Mouse (Mus musculus) kidney, adult 9 months (tissue): Measurements from ENCODE around the gene Tspan12.
A peak's percentile ranks its signal among the peaks of the same experiment; 100 is the strongest.
"Not testable (repeated sequence)": the region's sequence is repeated elsewhere in the genome, so short reads cannot be mapped to it uniquely, and the experiment has no call there.

Experiments used
- DNase-seq: peaks from one replicate; pipeline ENCODE4 v3.0.0; 2022

Tspan12 gene

DNA sequence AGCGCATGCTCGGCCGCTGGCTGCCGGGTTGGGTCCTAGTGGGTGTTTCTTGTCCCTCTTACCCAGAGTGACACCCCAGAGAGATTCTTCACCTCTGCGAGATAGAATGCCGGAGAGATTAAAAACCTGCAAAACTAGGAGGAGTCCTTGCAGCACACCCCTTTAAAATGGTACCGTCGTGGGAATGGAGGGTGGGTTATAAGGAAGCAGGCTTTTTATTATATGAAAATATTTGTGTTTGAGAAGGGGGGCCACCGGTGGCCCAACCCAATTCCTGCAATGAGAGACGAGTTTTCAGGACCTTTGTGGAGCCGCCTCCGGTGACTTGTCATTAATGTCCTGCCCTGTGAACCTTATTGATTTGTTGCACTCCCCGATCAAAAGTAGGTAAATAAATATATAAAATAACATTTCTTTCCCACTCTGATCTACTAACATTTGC is at the start of gene Tspan12:
Gene Tspan12 (minus strand): TSS at position 172 of the 442 bp plus-strand sequence.
- no peak for DNase-seq

DNA sequence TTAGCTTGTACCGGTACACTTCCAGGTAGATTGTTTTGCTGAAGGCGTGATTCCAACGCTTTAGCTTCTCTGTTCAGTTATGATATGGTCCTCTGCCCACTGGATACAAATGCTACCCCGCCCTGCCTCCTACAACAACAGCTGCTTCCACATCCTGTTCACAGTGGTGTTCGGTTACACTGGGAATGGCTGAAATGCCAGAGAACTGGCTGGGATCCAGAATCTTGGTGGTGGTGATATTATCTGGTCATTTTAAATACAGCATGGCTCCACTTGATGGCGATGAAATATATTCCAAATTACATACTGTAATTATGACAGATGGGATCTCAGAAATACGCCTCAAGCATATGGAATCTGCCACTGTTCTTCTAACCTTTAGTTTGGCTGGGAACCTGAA is 42.1 kb upstream of the Tspan12 start:
- peak; percentile 62 for DNase-seq

DNA sequence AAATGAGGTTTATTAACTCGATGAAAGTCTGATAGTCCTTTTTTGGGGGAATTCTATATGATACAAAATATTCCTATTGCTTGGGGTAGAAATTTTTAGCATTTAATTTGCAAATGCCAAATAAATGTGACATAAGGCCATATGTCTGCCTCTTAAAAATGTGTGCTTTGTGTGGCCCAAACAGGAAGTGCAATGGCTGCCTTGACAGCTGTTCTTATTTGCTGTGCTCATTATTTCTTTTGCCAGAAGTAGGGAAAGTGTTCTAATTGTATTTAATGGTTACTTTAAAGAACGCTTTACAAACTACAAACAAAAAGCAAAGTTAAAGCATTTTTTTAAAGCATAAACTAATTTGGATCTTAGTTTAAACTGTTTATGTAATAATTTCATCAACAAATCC is 36.8 kb upstream of the Tspan12 start:
- no peak for DNase-seq

DNA sequence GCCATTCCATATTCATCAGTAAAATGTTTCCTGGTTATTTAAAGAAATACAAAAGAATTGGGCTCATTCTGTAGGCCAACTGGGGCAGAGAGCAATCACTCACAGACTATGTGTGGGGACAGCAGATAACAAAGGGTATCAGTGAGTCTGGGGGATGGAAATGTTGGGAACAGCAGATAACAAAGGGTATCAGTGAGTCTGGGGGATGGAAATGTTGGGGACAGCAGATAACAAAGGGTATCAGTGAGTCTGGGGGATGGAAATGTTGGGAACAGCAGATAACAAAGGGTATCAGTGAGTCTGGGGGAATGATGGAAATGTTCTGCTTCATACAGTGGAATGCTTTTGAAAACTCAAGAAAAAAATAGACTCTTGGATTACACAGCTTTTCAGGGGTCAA is 35.7 kb upstream of the Tspan12 start:
- DNase-seq: not testable (repeated sequence)

DNA sequence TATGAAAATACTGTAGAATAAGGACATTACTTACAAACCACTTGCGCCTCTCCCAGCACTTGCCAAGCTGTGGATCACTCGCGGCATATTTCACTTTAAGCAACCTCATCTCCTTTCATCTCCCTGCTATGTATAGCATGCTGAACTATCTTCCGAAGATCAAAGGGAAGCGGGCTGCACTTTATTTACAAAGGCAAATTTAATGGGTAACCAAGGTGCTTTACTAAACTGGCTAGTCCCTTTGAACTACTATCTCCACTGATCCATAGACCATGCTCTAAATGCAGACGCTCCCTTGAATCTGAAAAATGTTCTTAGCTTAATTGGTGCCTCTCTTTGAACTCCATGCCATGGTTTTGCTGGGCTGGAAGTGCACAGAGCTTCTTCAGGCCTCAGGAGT is 27.2 kb upstream of the Tspan12 start:
- no peak for DNase-seq

DNA sequence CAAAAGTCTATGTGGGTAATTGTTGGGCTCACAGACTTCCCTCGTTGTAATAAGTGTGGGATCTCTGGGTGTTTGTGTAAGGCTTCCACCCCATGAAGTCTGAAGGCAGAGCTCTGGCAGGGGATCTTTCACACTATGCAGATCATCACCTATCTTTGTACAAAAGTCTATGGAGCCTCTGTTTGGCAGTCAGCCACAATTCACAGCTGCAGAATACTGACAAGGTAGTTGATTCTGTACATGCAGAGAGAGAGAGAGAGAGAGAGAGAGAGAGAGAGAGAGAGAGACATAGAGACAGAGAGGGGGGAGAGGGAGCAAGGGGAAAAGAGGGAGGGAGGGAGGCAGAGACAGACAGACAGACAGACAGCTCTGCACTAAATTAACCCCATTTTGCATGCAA is 15.0 kb upstream of the Tspan12 start:
- no peak for DNase-seq

DNA sequence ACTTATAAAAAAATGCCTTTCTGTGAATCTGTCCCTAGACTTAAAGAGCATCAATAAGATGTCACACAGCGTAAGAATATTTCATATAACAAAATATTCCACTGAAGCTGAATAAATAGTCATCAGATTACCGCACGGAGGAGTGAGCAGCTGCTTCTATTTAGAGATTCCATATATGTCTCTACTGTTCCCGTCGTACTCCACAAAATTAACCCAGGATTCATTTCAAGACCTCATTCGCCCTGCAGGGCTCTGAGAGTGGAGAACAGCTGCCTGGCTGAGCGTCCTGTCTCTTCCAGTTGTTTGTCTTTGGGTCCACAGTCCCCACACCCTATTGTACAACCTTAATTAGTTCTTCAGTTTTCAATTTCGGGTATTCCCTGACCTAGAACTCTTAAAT is 11.9 kb upstream of the Tspan12 start:
- no peak for DNase-seq

DNA sequence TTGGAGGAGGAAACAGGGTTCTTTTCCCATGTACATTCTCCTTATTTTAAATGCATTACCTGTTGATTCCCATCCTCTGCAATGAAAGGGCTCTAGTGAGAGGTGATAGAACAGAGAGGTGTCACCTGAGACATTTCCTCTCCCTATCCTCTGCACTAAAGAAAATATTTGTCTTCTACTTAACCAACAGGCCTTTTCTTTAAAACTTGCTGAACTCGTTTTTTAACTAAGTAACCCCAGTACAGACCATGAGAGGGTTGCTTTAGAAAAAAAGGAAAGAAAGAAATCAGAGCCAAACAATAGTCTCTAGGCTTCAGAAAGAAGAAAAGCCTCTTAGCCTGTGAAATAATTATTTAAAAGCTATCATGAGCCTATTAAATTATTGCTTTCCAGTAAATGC is 11.2 kb upstream of the Tspan12 start:
- no peak for DNase-seq

DNA sequence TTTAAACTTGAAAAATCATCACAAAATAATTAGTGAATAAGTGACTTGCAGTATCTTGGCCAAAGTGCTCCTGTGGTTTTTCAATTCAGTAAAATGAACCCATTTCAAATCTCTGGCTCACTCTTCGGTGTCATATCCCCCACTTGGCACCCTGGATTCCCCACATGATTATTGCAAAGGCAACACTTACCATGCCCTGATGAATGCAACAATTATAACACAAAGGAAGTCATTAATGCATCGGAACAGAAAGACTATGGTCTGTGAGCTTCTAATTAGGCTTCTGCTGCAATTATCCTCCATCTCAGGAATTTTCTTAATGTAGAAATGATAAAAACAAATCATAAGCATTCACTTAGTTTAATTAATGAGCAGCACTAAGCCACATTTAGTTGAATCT is 9.0 kb upstream of the Tspan12 start:
- DNase-seq: no peak

DNA sequence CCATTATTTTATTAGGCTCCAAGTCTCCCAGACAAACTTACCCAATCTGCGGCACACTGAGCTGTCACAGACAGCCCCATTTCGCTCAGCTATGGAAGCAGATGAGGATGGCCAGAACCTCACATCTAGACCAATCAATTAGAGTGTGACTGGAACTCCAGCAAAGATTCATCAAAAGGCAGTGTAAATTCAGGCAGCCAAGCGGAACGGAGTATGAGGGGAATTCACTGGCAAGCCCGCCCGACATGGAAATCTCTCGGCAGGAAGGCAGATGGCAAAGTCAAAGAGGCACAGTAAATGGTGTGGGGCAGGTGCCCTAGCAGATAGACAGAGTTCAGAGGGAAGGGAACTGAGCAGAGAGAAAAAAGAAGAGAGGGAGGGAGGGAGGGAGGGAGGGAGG is 5.5 kb upstream of the Tspan12 start:
- DNase-seq: peak; percentile 31

DNA sequence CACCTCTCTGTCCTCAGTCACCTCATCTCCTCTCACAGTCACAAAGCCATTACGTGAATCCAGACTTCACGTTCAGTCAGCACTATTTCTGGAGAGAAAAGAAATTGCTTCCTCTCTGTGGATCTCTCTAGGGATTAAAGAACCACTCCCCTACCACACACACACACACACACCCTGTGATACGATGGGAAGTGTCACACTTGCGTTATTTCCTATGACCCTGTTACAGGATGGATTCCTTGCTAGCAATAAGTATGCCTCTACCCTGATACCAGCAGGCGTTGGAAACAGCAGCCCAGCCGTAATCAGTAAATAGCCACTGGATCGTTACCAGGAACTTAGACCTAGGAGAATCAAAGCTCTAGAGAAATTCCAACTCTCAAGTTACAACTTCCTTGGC is 3.6 kb upstream of the Tspan12 start:
- peak; percentile 62 for DNase-seq

DNA sequence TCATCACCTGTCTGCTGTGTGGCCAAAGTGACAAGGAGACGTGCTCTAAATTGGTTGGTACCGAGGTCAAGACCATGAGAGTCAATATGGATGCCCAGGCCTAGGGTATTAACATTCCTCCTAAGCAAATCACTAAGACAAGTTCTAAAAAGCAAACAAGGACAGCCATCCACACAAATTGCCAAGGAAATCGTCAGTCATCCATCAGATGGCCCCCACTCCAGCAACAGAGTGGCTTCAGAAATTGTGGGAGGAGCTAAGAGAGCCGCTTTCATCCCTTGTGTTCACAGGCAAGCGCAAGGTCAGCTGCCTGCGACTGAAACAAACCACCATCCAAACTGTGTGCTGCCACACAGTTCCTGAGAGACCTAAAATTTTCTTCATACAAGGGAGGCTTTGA is 1.0 kb upstream of the Tspan12 start:
- no peak for DNase-seq

DNA sequence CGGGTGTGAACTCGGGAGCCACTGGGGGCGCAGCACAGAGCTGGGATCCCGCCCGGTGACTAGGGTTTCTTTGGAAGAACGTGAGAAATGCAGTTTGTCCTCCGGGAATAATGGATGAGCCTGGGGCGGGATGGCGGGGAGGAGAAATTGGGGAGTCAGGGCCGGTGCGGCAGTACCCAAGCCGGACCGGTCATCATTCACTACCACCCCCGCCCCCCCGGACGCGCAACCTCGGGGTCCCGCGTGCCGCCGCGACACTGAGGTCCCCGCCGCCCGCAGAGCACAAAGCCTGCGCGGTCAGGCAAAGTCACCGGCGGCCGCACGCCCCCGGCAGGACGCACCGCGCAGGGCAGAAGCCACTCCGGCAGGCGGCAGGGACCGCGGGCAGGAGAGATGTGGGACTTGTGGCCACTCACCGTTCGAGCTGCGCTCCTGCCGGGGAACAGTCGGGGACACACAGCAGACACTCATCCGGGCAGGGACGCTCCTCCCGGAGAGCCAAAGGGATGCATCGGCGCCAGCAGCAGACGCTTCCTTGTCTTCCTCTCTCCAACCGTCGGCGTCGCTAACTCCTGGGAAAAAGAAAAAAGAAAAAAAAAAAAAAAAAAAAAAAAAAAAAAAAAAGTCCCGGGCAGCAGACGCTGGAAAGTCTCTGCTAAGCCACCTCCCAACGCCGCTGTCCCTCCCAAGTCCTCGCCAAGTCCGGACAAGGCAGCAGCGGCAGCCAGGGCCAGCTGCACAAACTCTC is 545 bp downstream of the Tspan12 start:
- DNase-seq: peak; percentile 77

DNA sequence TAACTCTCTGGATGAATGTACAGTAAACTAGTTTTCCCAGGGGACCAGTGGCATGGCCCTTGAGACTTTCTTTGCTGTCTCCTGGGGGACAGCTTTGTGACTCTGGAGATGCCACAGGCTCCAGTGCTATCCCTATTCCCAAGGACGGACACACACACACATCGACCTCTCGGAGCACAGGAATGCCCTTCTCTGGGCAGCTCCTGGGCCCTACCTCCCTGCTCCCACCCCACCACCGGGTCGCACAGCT is 1.0 kb downstream of the Tspan12 start:
- DNase-seq: no peak

DNA sequence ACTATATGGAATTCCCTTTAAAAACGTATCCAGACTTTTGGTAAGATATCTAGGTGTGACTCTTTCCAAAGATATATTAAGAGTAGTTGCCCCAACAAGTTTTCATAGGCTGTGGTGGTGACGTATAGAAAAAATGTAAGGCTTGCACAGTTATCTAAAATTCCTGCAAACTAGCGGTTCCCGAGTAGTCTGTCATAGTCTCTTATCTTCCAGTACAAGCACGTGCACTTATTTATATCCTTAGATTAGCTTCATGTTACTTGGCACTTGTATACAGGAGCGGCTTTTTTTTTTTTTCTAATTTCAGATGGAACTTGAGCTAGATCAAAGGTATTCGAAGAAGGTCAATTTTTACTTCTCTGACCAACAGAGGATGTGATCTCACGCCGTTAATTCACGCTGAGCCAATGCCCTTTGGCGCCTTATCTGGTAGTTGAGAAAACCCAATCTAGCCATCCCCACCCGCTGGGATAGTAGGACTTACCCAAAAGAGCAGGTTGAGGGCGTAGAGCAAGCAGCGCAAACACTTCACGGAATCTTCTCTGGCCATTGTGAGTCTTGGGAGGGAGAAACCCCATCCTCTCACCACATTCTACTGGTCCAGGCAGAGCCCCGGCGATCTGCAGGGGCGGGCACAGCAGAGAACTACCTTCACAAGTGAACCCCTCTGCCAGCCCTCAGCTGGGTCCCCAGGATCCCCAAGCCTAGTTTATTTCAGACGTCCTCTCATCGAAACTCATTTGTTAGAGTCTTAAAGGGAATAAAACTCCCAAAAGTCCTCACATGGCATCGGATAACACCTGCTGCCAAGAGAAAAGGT is 1.6 kb downstream of the Tspan12 start:
- DNase-seq: peak; percentile 30

DNA sequence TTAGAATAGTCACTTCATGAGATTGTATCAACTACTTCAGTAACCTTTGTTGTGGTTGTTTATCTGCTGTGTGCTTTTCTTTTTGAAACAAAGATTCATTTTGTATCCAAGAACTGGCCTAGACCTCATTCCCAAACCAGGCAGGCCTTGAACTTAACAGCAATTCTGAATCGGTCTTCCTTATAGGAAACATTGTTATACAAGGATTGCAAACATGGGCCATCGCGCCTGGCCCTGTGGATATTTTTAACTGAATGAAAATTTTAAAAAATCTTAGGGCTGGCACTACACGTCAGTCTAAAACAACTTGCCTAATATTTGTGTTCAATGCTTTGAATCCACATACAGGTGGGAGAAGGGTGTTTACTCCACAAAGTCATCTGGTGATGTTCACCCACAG is 3.5 kb downstream of the Tspan12 start:
- no peak for DNase-seq

DNA sequence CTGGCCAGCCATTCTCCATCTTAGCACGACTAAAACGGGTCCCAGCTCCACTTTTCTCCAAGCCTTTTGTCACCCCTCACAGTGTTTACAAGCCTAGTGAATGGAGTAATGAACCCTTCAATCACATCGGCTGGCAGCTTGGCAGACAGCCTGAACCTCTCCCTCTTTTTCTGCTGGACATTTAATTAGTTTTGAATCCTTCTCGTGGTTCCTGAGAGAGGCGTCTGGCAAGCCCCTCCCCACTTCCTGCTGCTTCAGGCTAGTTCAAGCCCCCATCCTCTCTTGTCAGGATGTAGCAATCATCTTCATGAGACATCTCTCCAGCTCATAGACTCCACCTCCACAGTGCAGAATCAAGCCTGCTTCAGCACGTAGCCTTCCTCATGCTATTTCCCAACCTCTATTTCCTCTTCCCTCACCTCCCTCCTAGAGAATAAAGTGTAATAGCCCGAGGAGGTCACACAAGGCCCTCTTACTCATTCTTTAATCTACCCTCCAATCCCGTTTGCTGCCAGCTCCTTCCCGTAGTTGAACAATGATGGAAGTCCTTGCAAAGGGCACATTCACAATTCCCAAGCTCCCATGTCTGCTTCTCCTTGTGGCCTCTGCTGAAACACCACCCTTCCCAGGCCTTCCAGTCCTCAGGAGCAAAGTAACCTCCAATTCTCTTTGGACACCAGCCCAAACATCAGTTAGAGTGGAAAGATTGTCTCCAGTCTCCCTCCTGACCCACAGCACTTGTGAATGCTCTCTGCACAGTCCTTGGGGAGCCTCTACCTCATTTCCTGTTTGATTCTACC is 12.1 kb downstream of the Tspan12 start:
- DNase-seq: peak; percentile 20

DNA sequence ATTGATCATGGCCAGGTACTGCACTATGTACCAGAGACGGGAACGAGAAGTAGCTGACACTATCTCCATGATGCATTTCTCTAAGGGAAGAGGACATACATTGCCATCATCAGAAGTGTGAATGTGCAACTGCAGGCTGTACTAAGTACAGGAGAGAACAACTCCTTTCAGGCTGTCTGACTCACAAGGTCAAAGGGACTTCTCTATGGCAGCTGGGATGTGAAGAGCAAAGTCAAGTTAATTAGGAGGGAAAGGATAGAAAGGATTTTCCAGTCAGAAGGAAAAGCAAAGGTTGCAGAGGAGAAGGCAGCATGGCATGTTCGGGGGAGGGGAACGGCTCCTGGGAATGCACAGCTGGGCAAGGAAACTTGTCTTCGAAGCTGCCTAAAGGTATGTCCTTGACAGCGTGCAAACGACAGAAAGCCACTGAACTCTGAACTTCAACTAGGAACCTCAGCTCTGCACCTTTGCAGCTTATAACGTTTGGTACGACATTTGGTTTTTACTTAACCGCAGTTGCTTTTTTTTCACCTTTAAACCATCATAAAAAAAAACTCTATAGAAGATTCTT is 13.0 kb downstream of the Tspan12 start:
- no peak for DNase-seq

DNA sequence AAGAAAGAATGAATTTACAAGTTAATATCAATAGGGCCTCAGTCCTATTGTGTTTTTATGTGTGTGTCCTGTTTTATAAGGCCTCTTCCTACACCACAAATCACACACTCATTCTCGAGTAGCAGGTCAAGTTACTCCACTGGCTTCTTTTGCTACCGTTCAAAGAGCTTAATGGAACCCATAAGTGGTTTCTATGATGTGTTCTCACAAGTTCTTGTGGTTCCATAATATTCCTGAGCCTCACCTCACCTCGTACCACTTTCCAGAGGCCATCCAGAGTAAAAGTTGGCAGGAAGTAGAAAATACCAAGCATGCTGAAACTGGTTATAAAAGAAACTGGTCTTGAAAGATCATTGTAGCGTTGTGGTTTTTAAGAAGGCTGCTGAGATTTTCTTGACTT is 18.8 kb downstream of the Tspan12 start:
- DNase-seq: no peak

DNA sequence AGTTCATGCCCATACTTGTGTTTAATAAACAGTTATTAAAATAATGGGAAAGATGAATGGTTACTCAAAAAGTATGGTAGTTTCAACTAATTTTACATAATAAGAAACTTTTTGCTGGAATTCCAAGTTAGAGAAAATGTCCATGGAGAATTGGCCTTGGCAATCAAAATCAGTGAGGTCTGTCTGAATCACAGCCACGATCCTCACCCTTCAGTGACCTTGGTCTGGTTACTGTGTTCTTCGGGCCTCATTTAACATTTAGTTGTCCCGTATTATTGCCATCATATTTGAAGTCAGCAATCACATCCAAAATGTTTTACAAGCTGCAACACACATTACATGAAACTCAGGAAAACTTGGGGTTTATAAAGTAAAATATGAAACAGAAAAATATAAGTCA is 20.4 kb downstream of the Tspan12 start:
- no peak for DNase-seq

DNA sequence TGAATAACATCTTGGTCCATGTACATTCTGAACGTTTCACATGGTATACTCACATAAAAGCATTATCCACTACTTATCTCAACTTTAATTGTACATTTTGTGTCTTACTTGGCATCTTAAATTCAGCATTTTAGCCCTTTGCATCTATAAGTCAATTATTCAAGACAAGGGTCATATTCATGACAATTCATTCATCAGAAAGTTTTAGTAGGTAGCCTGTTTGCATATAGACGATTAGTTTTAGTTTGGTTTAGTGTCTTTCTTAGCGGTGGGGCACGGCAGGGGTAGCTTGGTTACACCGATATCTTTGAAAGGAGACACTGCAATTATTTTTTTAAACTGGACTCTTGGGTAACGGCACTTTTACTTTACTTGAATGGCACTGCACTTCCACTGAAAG is 21.4 kb downstream of the Tspan12 start:
- no peak for DNase-seq

DNA sequence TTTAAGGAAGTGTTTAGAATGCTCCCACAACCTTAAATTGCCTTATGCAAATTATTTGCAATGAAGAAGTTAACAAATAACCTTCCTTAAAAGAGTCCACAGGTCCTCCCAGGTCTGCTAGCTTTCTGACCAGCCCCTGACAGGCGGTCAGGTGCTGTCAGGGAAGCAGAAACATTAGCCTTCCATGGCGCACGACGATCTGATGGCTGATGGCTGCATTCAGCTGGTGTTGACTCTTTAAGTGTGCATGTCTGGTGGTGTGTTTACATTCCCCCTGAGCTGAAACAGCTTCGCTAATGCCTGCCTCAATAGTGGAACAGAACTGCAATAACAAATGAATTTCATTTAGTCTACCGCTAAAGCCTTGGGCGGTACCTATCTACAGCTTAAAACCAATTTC is 22.4 kb downstream of the Tspan12 start:
- DNase-seq: no peak

DNA sequence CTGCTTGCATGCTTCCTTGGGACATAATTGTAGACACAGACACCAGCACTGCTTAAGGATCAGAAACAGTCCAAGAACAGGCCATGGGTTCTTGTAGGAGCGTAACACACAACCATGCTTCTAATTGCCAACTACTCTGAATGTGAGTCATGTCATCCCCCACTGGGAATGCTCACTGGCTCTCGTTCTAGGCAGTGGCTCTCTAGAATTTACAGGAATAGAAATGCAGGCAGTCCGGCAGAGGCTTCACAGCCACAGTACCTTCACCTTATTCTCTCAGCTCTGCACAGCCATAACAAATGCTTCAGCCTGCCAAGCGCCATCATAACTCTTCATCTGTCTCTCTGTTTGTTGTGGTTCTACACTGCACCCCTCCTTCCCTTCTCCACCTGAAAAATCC is 23.9 kb downstream of the Tspan12 start:
- no peak for DNase-seq

DNA sequence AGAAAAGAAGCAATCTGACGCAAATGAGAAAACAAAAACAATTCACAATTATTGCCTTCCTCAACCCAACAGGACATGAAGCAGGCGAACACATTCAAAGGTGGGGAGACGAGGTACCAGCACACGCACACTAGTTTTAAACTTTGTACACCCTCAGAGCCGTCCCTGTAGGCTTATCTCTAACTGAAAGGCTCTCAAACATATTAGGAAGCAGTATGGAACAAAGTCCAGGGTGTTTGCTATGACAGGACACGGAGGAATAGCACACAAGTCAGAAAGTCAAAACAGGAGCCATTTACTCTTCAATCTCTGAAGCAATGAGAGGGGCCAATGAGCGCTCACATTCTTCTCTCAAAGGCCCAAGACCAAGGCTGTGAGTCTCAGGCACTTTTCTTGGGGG is 24.3 kb downstream of the Tspan12 start:
- no peak for DNase-seq
